In genomic region chr9:78941648-78942047, GRCm38 (mm10) we compare ENCODE assay signal across 25 mouse cellular contexts.
A peak's percentile ranks its signal among the peaks of the same experiment; 100 is the strongest.
DNase-seq lines count a peak whose midpoint lies in the region; ATAC-seq and TF ChIP-seq lines count a peak whose summit lies in the region.
"Had no signal": no experiment of that assay in that cellular context is flagged by ENCODE, and none has a peak within 500 bp of the region (broad histone marks: within the 10 kb centered on the region; RNA-seq: fewer than 3 reads in every experiment).

No protein-coding gene starts in this region.

- TF ChIP-seq CTCF in C2C12 (IDR thresholded peaks at IDR 0.05; ENCODE audit: control insufficient read depth, insufficient read depth, insufficient read length) (no peak), Patski (IDR thresholded peaks at IDR 0.05) (no peak)
- TF ChIP-seq CTCF in kidney, adult 2 months (conservative IDR thresholded peaks at IDR 0.05; ENCODE audit: insufficient read depth, insufficient read length, low read depth, low read length): no peak

- peak; percentile 10 to 41 for DNase-seq in left cerebral cortex, postnatal 14 days (ENCODE audit: low spot score in 2 of 2)
- no peak for DNase-seq in left cerebral cortex, postnatal 36 days (ENCODE audit: low spot score in 2 of 2)
- DNase-seq in Patski (ENCODE audit: low read depth, low spot score): no peak
- peak; percentile 27 for DNase-seq in telencephalon, adult 2 months (ENCODE audit: low read depth, low spot score)
- no peak for DNase-seq in kidney, adult 2 months
- DNase-seq: adrenal gland, postnatal 10 days; B cell, adult 2 months; cerebellum, adult 11-12 months; cerebellum, adult 9-10 months; cerebellum, postnatal 14 days; gastrocnemius, postnatal 25 days; heart, adult 18-20 months; heart, postnatal 10 days; heart, postnatal 36 days had no signal

- POLR2A ChIA-PET in Patski (lab: Charles Lee): no interaction called here

- CTCF ChIA-PET in Patski (lab: Charles Lee): interaction anchor here (1.2 kb wide), 1 partner anchor 123 kb away, joined by 3 read pairs; no protein-coding TSS in a partner anchor

- no peaks in the 10 kb centered on the region for H3K79me3 ChIP-seq in C2C12 (ENCODE audit: low read depth)

- H3K79me2 ChIP-seq in C2C12 (ENCODE audit: control insufficient read depth, insufficient read depth): no peaks in the 10 kb centered on the region

- in situ Hi-C loops in Patski (cut with MboI; ENCODE audit: low pct_unique_long_range_greater_than_20kb): no loop called here

- no peak for TF ChIP-seq POLR2A in kidney, adult 2 months (IDR thresholded peaks at IDR 0.05; ENCODE audit: low read depth, low read length)

- intact Hi-C loops in left cerebral cortex, postnatal 14 days (cut with DNase I): no loop called here
- intact Hi-C loops in left cerebral cortex, postnatal 36 days (cut with DNase I): no loop called here

- no peaks in the 10 kb centered on the region for H3K4me1 ChIP-seq in kidney, adult 2 months (ENCODE audit: control insufficient read depth, insufficient read depth, low read length)
- H3K4me1 ChIP-seq: forebrain, embryonic 10.5 days; forebrain, embryonic 13.5 days; heart, embryonic 12.5 days; heart, embryonic 15.5 days; hindbrain, embryonic 10.5 days; hindbrain, embryonic 13.5 days had no signal

- H3K27me3 ChIP-seq in C2C12 (ENCODE audit: control insufficient read depth, insufficient read depth, insufficient read length): no peaks in the 10 kb centered on the region
- H3K27me3 ChIP-seq in Patski: no peaks in the 10 kb centered on the region
- H3K27me3 ChIP-seq in kidney, adult 2 months (replicated peaks; ENCODE audit: control insufficient read depth, insufficient read depth, low read length): no peaks in the 10 kb centered on the region
- H3K27me3 ChIP-seq: forebrain, embryonic 13.5 days; heart, embryonic 12.5 days; heart, embryonic 15.5 days; hindbrain, embryonic 13.5 days had no signal

- H3K27ac ChIP-seq in kidney, adult 2 months (ENCODE audit: insufficient read depth, low read depth, low read length): no peak overlapping the region
- H3K27ac ChIP-seq: forebrain, embryonic 10.5 days; forebrain, embryonic 13.5 days; heart, embryonic 15.5 days; hindbrain, embryonic 10.5 days; hindbrain, embryonic 13.5 days had no signal

- peak; percentile 39 for ATAC-seq in Patski
- no peak for ATAC-seq in monocyte, adult 5-6 weeks (replicated peaks; ENCODE audit: insufficient number of reproducible peaks, low FRiP score, low TSS enrichment, poor library complexity, severe bottlenecking)
- ATAC-seq: CD4-positive, CD25-positive, alpha-beta regulatory T cell, adult 4 months; forebrain, embryonic 13.5 days; forebrain, embryonic 16.5 days; hindbrain, embryonic 16.5 days had no signal

- no peaks in the 10 kb centered on the region for H3K36me3 ChIP-seq in C2C12 (ENCODE audit: control insufficient read depth, insufficient read depth)
- H3K36me3 ChIP-seq in kidney, adult 2 months (ENCODE audit: control insufficient read depth, insufficient read depth, low read length): no peaks in the 10 kb centered on the region
- H3K36me3 ChIP-seq: forebrain, embryonic 10.5 days; heart, embryonic 12.5 days; heart, embryonic 15.5 days; hindbrain, embryonic 10.5 days; hindbrain, embryonic 13.5 days had no signal

- no peak overlapping the region for H3K4me3 ChIP-seq in C2C12 (ENCODE audit: insufficient read depth, poor library complexity, severe bottlenecking)
- H3K4me3 ChIP-seq in kidney, adult 2 months (ENCODE audit: insufficient read depth, low read depth, low read length): no peak overlapping the region
- H3K4me3 ChIP-seq: forebrain, embryonic 10.5 days; forebrain, embryonic 13.5 days; heart, embryonic 12.5 days; heart, embryonic 15.5 days; hindbrain, embryonic 10.5 days; hindbrain, embryonic 13.5 days had no signal

- H3ac ChIP-seq in C2C12 (ENCODE audit: control insufficient read depth, insufficient read length, low read depth): no peak overlapping the region

TF ChIP-seq in C2C12, 6 proteins besides CTCF, POLR2A, EP300 and RAD21:
- TF ChIP-seq MYOD1 (IDR thresholded peaks at IDR 0.05; ENCODE audit: control insufficient read depth, insufficient read length, low read depth) (peak; percentile 84), CEBPB (IDR thresholded peaks at IDR 0.05; ENCODE audit: low read depth) (no peak)

Comparison
In these comparisons a context has a peak if more than half of its experiments do, and no peak if none do; other contexts are left out.
1. DNase-seq: peak in left cerebral cortex, postnatal 14 days (2 of 2) and telencephalon, adult 2 months (single experiment); none in left cerebral cortex, postnatal 36 days (0 of 2), Patski (single experiment) and kidney, adult 2 months (single experiment).